Mouse (Mus musculus) midbrain, embryonic 11.5 days (tissue): ENCODE results near the gene Inpp4b. TPM values are rescaled to one million over a fixed set of nuclear protein-coding genes. Genes with fewer than 3 reads are reported as not detected.
"Not testable (repeated sequence)": the region's sequence is repeated elsewhere in the genome, so short reads cannot be mapped to it uniquely, and the experiment has no call there.

Experiments used
- ATAC-seq: fragments of 200-750 bp; cut with Nextera tagmentation; 2 replicates; pipeline ENCODE4 v1.8.0; 2017; ENCODE audit warnings: moderate TSS enrichment, moderate library complexity; ENCODE audit not compliant: low FRiP score
- DNase-seq: peaks from one replicate; pipeline ENCODE4 v3.0.0; 2015; ENCODE audit warnings: low spot score; ENCODE audit errors: missing footprints
- H3K27ac ChIP-seq: fragments of 300-500 bp; sonication (generic); 2 replicates; pipeline ENCODE4 v1.5.1; 2014; ENCODE audit warnings: low read depth, low read length
- H3K27me3 ChIP-seq: fragments of 300-500 bp; sonication (generic); 2 replicates; pipeline ENCODE4 v1.6.1; 2014; ENCODE audit warnings: mild to moderate bottlenecking, low read length, moderate library complexity, mixed read lengths; ENCODE audit not compliant: control insufficient read depth, insufficient read depth
- H3K36me3 ChIP-seq: fragments of 300-500 bp; sonication (generic); 2 replicates; pipeline ENCODE4 v1.6.1; 2014; ENCODE audit warnings: mild to moderate bottlenecking, low read length, moderate library complexity, mixed read lengths; ENCODE audit not compliant: control insufficient read depth, insufficient read depth
- H3K4me1 ChIP-seq: fragments of 300-500 bp; sonication (generic); 2 replicates; pipeline ENCODE4 v1.6.1; 2014; ENCODE audit warnings: low read length; ENCODE audit not compliant: control insufficient read depth, insufficient read depth
- H3K4me2 ChIP-seq: fragments of 300-500 bp; sonication (generic); 2 replicates; pipeline ENCODE4 v1.6.1; 2014; ENCODE audit warnings: mild to moderate bottlenecking, moderate library complexity
- H3K4me3 ChIP-seq: fragments of 300-500 bp; sonication (generic); 2 replicates; pipeline ENCODE4 v1.5.1; 2014; ENCODE audit warnings: low read depth, low read length
- H3K9ac ChIP-seq: fragments of 300-500 bp; sonication (generic); 2 replicates; pipeline ENCODE4 v1.6.1; 2014; ENCODE audit warnings: low read length
- H3K9me3 ChIP-seq: fragments of 300-500 bp; sonication (generic); 2 replicates; pipeline ENCODE4 v1.6.1; 2016; ENCODE audit warnings: low read length; ENCODE audit not compliant: control insufficient read depth
- WGBS: fragments of 180-500 bp; shearing (Covaris S2); extraction: QIAGEN DNeasy Blood & Tissue Kit; methylation state at CpG from one replicate; pipeline ENCODE4 v1.1.7; 2014; 5-methylcytosine and 5-hydroxymethylcytosine counted together
- polyA plus RNA-seq: library from polyadenylated mRNA; unstranded; fragments of >200 nt; fragmentation: Nextera tagmentation; extraction: Ambion mirVana; gene quantifications from 2 replicates; pipeline ENCODE4 v1.2.1, GENCODE M21; 2014

Gene Inpp4b
- polyA plus RNA-seq, 1 experiment from 2014 or later, result 3.5 TPM

GRCm38 (mm10) chr8:81992966-81993365 is 650.6 kb downstream of the Inpp4b start:
- no peak overlapping the region for H3K9ac ChIP-seq
- WGBS, result 88% methylated on average over 3 of the region's 3 CpGs

GRCm38 (mm10) chr8:81996239-81996638 is 653.9 kb downstream of the Inpp4b start:
- Histone ChIP-seq H3K27me3 (no peaks in the 10 kb centered on the region), H3K4me3 (no peak overlapping the region), H3K9ac (no peak overlapping the region), H3K27ac (no peak overlapping the region), H3K4me2 (no peak overlapping the region), H3K9me3 (no peaks in the 10 kb centered on the region), H3K4me1 (no peaks in the 10 kb centered on the region), H3K36me3 (no peaks in the 10 kb centered on the region)
- no peak for DNase-seq
- no peak for ATAC-seq
- 89% methylated on average over 3 of the region's 3 CpGs for WGBS

More at GRCm38 (mm10) chr8:81992966-81993365, 650.6 kb downstream of the Inpp4b start:
- Histone ChIP-seq H3K4me1 (no peaks in the 10 kb centered on the region), H3K27me3 (no peaks in the 10 kb centered on the region), H3K4me3 (no peak overlapping the region), H3K9me3 (no peaks in the 10 kb centered on the region), H3K4me2 (no peak overlapping the region), H3K27ac (no peak overlapping the region), H3K36me3 (no peaks in the 10 kb centered on the region)
- DNase-seq (peak; percentile 71), ATAC-seq (no peak)

GRCm38 (mm10) chr8:81996823-81997222 is 654.5 kb downstream of the Inpp4b start:
- ATAC-seq, result no peak
- Histone ChIP-seq H3K4me1 (no peaks in the 10 kb centered on the region), H3K4me3 (no peak overlapping the region), H3K36me3 (no peaks in the 10 kb centered on the region), H3K9ac (no peak overlapping the region), H3K9me3 (no peaks in the 10 kb centered on the region), H3K27ac (no peak overlapping the region), H3K4me2 (no peak overlapping the region), H3K27me3 (no peaks in the 10 kb centered on the region)
- peak; percentile 82 for DNase-seq
- WGBS, result 97% methylated on average over 1 of the region's 1 CpGs

- no peaks in the 10 kb centered on the region for H3K27me3 ChIP-seq
- H3K36me3 ChIP-seq, result no peaks in the 10 kb centered on the region
- no peak overlapping the region for H3K4me2 ChIP-seq
- H3K9me3 ChIP-seq, result no peaks in the 10 kb centered on the region
- no peak for ATAC-seq
- no peak overlapping the region for H3K4me3 ChIP-seq
- no peak overlapping the region for H3K27ac ChIP-seq
- 86% methylated on average over 4 of the region's 4 CpGs for WGBS
- peak; percentile 23 for DNase-seq
- no peak overlapping the region for H3K9ac ChIP-seq
- no peaks in the 10 kb centered on the region for H3K4me1 ChIP-seq
Measured at GRCm38 (mm10) chr8:82004158-82004557, 661.8 kb downstream of the Inpp4b start.

GRCm38 (mm10) chr8:82005466-82005865 is 663.1 kb downstream of the Inpp4b start:
- 87% methylated on average over 2 of the region's 2 CpGs for WGBS
- Histone ChIP-seq H3K9ac (no peak overlapping the region), H3K36me3 (no peaks in the 10 kb centered on the region), H3K27me3 (no peaks in the 10 kb centered on the region), H3K27ac (no peak overlapping the region), H3K4me3 (no peak overlapping the region), H3K4me2 (no peak overlapping the region), H3K9me3 (no peaks in the 10 kb centered on the region), H3K4me1 (no peaks in the 10 kb centered on the region)
- DNase-seq (no peak), ATAC-seq (no peak)

GRCm38 (mm10) chr8:82017792-82018191 is 675.4 kb downstream of the Inpp4b start:
- no peak for DNase-seq
- ATAC-seq, result no peak
- Histone ChIP-seq H3K27ac (no peak overlapping the region), H3K27me3 (no peaks in the 10 kb centered on the region), H3K36me3 (no peaks in the 10 kb centered on the region), H3K9ac (no peak overlapping the region), H3K4me1 (no peaks in the 10 kb centered on the region), H3K4me2 (no peak overlapping the region), H3K4me3 (no peak overlapping the region), H3K9me3 (no peaks in the 10 kb centered on the region)
- 91% methylated on average over 5 of the region's 5 CpGs for WGBS

GRCm38 (mm10) chr8:82027401-82027800 is 685.0 kb downstream of the Inpp4b start:
- no peaks in the 10 kb centered on the region for H3K9me3 ChIP-seq
- WGBS, result 72% methylated on average over 3 of the region's 3 CpGs

GRCm38 (mm10) chr8:82028896-82029295 is 686.5 kb downstream of the Inpp4b start:
- Histone ChIP-seq H3K9me3 (no peaks in the 10 kb centered on the region), H3K27ac (no peak overlapping the region), H3K4me3 (no peak overlapping the region), H3K27me3 (no peaks in the 10 kb centered on the region), H3K4me2 (no peak overlapping the region), H3K4me1 (peaks cover 2% of the 10 kb centered on the region; the same call in 1 of the 2 replicates), H3K9ac (no peak overlapping the region), H3K36me3 (no peaks in the 10 kb centered on the region)
- peak; percentile 84 for DNase-seq
- peak; percentile 50 for ATAC-seq
- 29% methylated on average over 1 of the region's 1 CpGs for WGBS

More at GRCm38 (mm10) chr8:82027401-82027800, 685.0 kb downstream of the Inpp4b start:
- no peaks in the 10 kb centered on the region for H3K36me3 ChIP-seq
- no peaks in the 10 kb centered on the region for H3K27me3 ChIP-seq
- H3K9ac ChIP-seq, result no peak overlapping the region
- H3K4me1 ChIP-seq, result peaks cover 2% of the 10 kb centered on the region; the same call in 1 of the 2 replicates
- no peak overlapping the region for H3K4me3 ChIP-seq
- no peak overlapping the region for H3K4me2 ChIP-seq
- H3K27ac ChIP-seq, result no peak overlapping the region
- ATAC-seq (no peak), DNase-seq (no peak)

- H3K27ac ChIP-seq, DNase-seq, H3K9me3 ChIP-seq, H3K36me3 ChIP-seq, ATAC-seq, H3K9ac ChIP-seq, H3K4me1 ChIP-seq, H3K4me3 ChIP-seq, H3K27me3 ChIP-seq, H3K4me2 ChIP-seq: not testable (repeated sequence)
Measured at GRCm38 (mm10) chr8:82032035-82032434, 689.7 kb downstream of the Inpp4b start.

- H3K27me3 ChIP-seq, result no peaks in the 10 kb centered on the region
- no peak for DNase-seq
- no peak for ATAC-seq
- no peaks in the 10 kb centered on the region for H3K4me1 ChIP-seq
- no peaks in the 10 kb centered on the region for H3K9me3 ChIP-seq
- H3K36me3 ChIP-seq, result no peaks in the 10 kb centered on the region
- no peak overlapping the region for H3K9ac ChIP-seq
- 68% methylated on average over 3 of the region's 3 CpGs for WGBS
- no peak overlapping the region for H3K27ac ChIP-seq
- H3K4me2 ChIP-seq, result no peak overlapping the region
- H3K4me3 ChIP-seq, result no peak overlapping the region
Measured at GRCm38 (mm10) chr8:82054030-82054429, 711.7 kb downstream of the Inpp4b start.
